Mouse (Mus musculus) heart, postnatal 14 days (tissue): Measurements from ENCODE around the gene Thoc6. TPM values are rescaled to one million over a fixed set of nuclear protein-coding genes. Genes with fewer than 3 reads are reported as not detected.
A peak's percentile ranks its signal among the peaks of the same experiment; 100 is the strongest.

Experiments used
- DNase-seq, 2 experiments: peaks; one replicate each; pipeline ENCODE4 v3.0.0; 2021 to 2022
- intact Hi-C: fragments of 180-260 bp; cut with DNase I; formaldehyde crosslinking; loops from one replicate; pipeline ENCODE4 v1.15.1; 2025
- total RNA-seq, 2 experiments: library from RNA; stranded (reverse); gene quantifications; 2 replicates each; pipeline ENCODE4 v1.2.3; 2021

The Thoc6 gene
- total RNA-seq, 2 experiments from 2014 or later: 13.5 to 15.9 TPM

DNA sequence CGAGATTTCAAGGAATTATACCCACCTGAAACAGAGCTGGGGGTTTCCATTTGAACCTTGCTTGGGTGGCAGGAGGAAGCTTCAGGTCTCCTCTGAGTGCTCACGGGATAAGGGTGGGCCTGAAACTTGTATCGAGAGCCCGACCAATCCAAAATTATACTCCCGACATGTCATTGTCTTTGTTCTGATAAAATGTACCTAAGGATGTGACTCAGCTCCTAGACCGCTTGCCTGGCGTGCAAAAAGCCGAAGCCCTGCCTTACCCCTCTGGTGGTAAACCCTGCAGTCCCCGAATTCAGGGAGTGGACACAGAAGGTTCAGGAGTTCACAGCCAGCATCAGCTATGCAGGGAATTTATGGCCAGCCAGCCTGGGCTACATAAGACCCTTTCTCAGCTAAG, 6.7 kb upstream of the Thoc6 start:
- intact Hi-C loops: no loop called here
- no peak for DNase-seq

- DNase-seq: no peak
- intact Hi-C loops: no loop called here
These were observed 5.6 kb upstream of the Thoc6 start, which contains the start of gene Cldn6 for GRCm38 (mm10) chr17:23679127-23679835. Cldn6 (plus strand) TSS chr17:23679249.

- intact Hi-C loops: loop anchor here (2.0 kb wide), 1 partner anchor 26 kb away; no protein-coding TSS in a partner anchor
These were observed 3.6 kb upstream of the Thoc6 start, which contains the start of gene Tnfrsf12a for GRCm38 (mm10) chr17:23677236-23677679. Tnfrsf12a (minus strand) TSS chr17:23677468.

DNA sequence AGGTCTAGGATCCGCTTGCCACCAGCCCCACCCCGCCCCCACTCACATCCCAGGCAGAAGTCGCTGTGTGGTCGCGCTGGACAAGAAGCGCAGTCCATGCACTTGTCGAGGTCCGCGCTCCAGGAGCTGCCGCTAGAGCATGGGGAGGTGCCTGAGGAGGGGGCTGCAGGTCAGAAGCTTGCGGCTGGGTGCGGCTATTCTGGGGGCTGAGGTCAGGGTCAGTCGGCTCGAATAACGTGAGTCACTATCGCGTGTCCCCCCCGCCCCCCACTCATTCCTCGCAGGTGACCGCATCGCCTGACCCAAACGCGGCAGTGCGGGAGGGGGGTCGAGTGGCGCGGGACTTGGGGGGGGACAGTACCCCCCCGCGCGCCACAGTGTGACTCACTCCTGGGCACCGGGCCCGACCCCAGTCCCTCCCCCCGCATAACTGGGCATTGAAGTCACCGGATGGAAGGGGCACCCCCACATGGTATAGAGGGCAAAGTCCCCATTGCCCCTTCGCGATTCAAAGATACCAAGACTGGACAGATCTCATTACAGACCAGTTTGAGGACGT, 2.9 kb upstream of the Thoc6 start:
- intact Hi-C loops: loop anchor here (2.0 kb wide), 1 partner anchor 26 kb away; no protein-coding TSS in a partner anchor
- DNase-seq: peak; percentile 68 to 76

More at GRCm38 (mm10) chr17:23677236-23677679, 3.6 kb upstream of the Thoc6 start, which contains the start of gene Tnfrsf12a:
- DNase-seq: peak; percentile 90

GRCm38 (mm10) chr17:23675564-23676281, 2.0 kb upstream of the Thoc6 start:
- intact Hi-C loops: loop anchor here (2.0 kb wide), 1 partner anchor 27 kb away; no protein-coding TSS in a partner anchor
- DNase-seq: peak; percentile 34 to 50

DNA sequence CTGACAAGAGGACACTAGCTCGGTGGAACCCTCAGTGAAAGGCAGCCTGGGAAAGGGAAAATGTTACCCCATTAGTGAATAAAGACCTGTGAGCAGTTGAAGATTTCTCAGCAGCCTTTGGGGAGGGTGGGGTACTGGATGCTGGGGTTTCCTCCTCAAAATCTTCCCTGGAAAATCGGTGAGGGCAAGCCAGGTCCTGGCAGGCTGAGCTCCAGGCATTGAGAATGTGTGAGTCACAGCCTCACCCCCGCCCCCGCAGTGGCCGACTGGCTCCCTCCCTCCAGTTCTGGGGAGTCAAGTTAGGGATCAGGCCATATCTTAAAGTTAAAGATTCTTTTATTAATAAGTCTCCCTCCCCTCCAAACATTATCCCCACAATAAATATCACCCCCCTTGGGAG, 1.4 kb upstream of the Thoc6 start:
- DNase-seq: peak; percentile 65 to 66
- intact Hi-C loops: no loop called here

- intact Hi-C loops: no loop called here
- DNase-seq: peak; percentile 20 to 48
These were observed 730 bp upstream of the Thoc6 start for GRCm38 (mm10) chr17:23674271-23674952.

GRCm38 (mm10) chr17:23672761-23673160, 921 bp downstream of the Thoc6 start:
- intact Hi-C loops: no loop called here
- DNase-seq: no peak

- intact Hi-C loops: no loop called here
- DNase-seq: no peak
These were observed 2.2 kb downstream of the Thoc6 start for GRCm38 (mm10) chr17:23671519-23671918.

- DNase-seq: no peak
- intact Hi-C loops: no loop called here
These were observed 3.1 kb downstream of the Thoc6 start for GRCm38 (mm10) chr17:23670516-23671074.

DNA sequence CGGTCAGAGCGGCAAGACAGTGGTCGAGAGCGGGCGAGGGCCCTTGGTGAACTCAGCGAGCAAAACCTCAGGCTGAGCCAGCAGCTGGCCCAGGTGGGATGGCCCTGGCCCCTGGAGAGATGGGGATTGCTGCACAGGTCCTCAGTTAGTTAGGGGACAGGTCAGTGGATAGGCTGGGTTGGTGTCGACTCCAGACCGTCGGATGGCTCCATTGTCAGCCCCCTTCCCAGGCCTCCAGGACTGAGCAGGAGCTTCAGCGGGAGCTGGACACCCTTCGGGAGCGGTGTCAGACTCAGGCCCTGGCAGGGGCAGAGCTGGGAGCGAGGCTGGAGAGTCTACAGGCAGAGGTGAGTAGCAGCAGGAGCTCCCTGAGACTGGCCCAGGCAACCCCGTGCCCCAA, 8.2 kb downstream of the Thoc6 start:
- intact Hi-C loops: no loop called here
- no peak for DNase-seq

- DNase-seq: no peak
- intact Hi-C loops: no loop called here
These were observed 9.1 kb downstream of the Thoc6 start for GRCm38 (mm10) chr17:23664556-23665021.

- intact Hi-C loops: loop anchor here (2.0 kb wide), 1 partner anchor 45 kb away; no protein-coding TSS in a partner anchor
- DNase-seq: no peak
These were observed 12.2 kb downstream of the Thoc6 start for GRCm38 (mm10) chr17:23661526-23661925.

DNA sequence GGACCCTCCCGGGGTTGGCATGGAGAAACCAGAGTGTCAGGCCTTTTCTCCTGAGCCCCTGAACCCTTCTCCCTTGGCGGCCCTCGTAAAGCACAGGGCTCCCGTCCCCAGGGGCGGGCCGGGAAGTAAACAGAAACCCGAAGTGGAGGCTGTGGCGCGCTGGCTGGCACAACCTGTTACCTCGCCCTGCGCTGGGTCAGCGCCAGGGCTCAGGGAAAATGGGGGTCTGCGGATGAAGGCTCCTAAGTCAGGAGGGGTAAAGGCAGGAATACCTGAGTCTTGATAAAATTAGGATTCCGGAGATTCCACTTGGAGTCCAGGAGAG, 12.8 kb downstream of the Thoc6 start:
- no peak for DNase-seq
- intact Hi-C loops: loop anchor here (2.0 kb wide), 1 partner anchor 46 kb away; no protein-coding TSS in a partner anchor

- peak; percentile 36 to 44 for DNase-seq
- intact Hi-C loops: loop anchor here (2.0 kb wide), 1 partner anchor 47 kb away; no protein-coding TSS in a partner anchor
These were observed 13.4 kb downstream of the Thoc6 start, which contains the start of gene Bicdl2 for GRCm38 (mm10) chr17:23660117-23660875. Bicdl2 (plus strand) TSS chr17:23660506.

GRCm38 (mm10) chr17:23658450-23658849, 15.2 kb downstream of the Thoc6 start:
- intact Hi-C loops: no loop called here

DNA sequence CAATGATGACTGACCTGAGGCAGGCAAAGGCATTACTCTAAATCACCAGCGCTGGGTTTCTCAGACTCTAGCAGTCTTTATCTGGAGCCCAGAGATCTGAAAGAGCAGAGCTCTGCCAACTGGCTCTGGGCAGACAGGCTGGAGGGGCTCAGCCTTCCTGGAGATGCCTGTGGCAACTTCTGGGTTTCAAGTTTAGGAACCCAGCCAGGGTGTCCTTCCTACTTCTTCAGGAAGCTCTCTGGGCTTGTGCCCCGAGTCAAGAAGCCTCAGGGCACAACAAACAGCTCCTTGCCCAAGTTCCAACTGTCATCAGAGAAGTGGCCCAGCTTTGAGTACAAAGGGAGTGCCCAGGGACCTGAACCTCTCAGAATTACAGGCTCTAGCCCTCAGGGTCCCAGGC, 19.3 kb downstream of the Thoc6 start:
- intact Hi-C loops: no loop called here

More at GRCm38 (mm10) chr17:23658450-23658849, 15.2 kb downstream of the Thoc6 start:
- DNase-seq: no peak

GRCm38 (mm10) chr17:23654001-23654400, 19.7 kb downstream of the Thoc6 start:
- DNase-seq: no peak
- intact Hi-C loops: no loop called here

More for the DNA sequence above, 19.3 kb downstream of the Thoc6 start:
- DNase-seq: no peak

- intact Hi-C loops: no loop called here
- no peak for DNase-seq
These were observed 20.4 kb downstream of the Thoc6 start for GRCm38 (mm10) chr17:23653324-23653723.
